Mouse (Mus musculus) limb, embryonic 10.5 days (tissue): ENCODE results near the gene Timd2. TPM values are rescaled to one million over a fixed set of nuclear protein-coding genes. Genes with fewer than 3 reads are reported as not detected.
"Not testable (repeated sequence)": the region's sequence is repeated elsewhere in the genome, so short reads cannot be mapped to it uniquely, and the experiment has no call there.

Experiments
- DNase-seq: peaks from one replicate; pipeline ENCODE4 v3.0.0-alpha.2; 2017; ENCODE audit warnings: low spot score
- H3K27ac ChIP-seq: fragments of 300-500 bp; sonication (generic); 2 replicates; pipeline ENCODE4 v1.5.1; 2016; ENCODE audit warnings: mild to moderate bottlenecking
- H3K27me3 ChIP-seq: fragments of 300-500 bp; sonication (generic); 2 replicates; pipeline ENCODE4 v1.6.1; 2016; ENCODE audit warnings: low read depth, mild to moderate bottlenecking; ENCODE audit not compliant: poor library complexity, severe bottlenecking
- H3K36me3 ChIP-seq: fragments of 300-500 bp; sonication (generic); 2 replicates; pipeline ENCODE4 v1.6.1; 2016; ENCODE audit warnings: mild to moderate bottlenecking, moderate library complexity
- H3K4me1 ChIP-seq: fragments of 300-500 bp; sonication (generic); 2 replicates; pipeline ENCODE4 v1.6.1; 2016
- H3K4me3 ChIP-seq: fragments of 300-500 bp; sonication (generic); 2 replicates; pipeline ENCODE4 v1.5.1; 2016; ENCODE audit warnings: mild to moderate bottlenecking, moderate library complexity
- H3K9me3 ChIP-seq: fragments of 300-500 bp; sonication (generic); replicated peaks from 2 replicates; pipeline ENCODE4 v1.6.1; 2016; ENCODE audit warnings: mild to moderate bottlenecking
- WGBS: fragments of 180-500 bp; shearing (Covaris S2); methylation state at CpG from one replicate; pipeline ENCODE4 v1.1.7; 2016; 5-methylcytosine and 5-hydroxymethylcytosine counted together
- polyA plus RNA-seq: library from polyadenylated mRNA; unstranded; fragments of >200 nt; fragmentation: Nextera tagmentation; extraction: Ambion mirVana; gene quantifications from 2 replicates; pipeline ENCODE4 v1.2.1, GENCODE M21; 2016

The Timd2 gene
- polyA plus RNA-seq: 0.20 TPM in 1 of 2 replicates, not detected in the other

- WGBS: 84% methylated on average over 6 of the region's 6 CpGs
- Histone ChIP-seq H3K27ac (no peak within 1 kb of the TSS), H3K27me3 (no peaks in the 10 kb centered on the region), H3K36me3 (no peaks in the 10 kb centered on the region), H3K4me1 (no peaks in the 10 kb centered on the region), H3K9me3 (no peaks in the 10 kb centered on the region), H3K4me3 (no peak within 1 kb of the TSS)
- DNase-seq: no peak
Observed at GRCm38 (mm10) chr11:46706664-46707356, at the start of gene Timd2. Gene Timd2 (minus strand): TSS chr11:46707061.

- not testable (repeated sequence) for H3K27ac ChIP-seq, DNase-seq, H3K36me3 ChIP-seq, H3K9me3 ChIP-seq, H3K4me3 ChIP-seq, H3K4me1 ChIP-seq, H3K27me3 ChIP-seq
- 95% methylated on average over 6 of the region's 6 CpGs for WGBS
Observed at GRCm38 (mm10) chr11:46755714-46756113, 48.9 kb upstream of the Timd2 start.

DNA sequence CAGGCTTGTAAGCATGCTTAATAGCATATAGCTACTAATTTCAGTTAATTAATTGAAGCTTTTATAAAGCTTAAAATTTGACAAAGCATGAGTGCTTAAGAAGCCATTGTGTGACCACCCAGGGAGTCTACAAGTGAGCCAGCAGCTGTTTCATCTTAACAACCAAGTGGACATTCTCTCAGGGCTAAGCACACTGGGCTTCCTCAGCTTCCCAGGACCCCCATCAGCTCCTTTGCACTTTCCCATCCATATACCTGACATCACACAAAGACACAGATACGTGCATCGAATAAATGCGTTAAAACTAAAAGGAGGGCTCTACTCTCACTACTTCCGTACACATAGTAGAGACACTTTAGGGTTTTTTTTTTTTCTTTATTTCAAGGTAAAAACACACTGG lies 47.8 kb upstream of the Timd2 start:
- Histone ChIP-seq H3K36me3 (no peaks in the 10 kb centered on the region), H3K4me3 (no peak overlapping the region), H3K9me3 (no peaks in the 10 kb centered on the region), H3K27me3 (no peaks in the 10 kb centered on the region), H3K27ac (no peak overlapping the region), H3K4me1 (no peaks in the 10 kb centered on the region)
- 92% methylated on average over 4 of the region's 4 CpGs for WGBS
- DNase-seq: no peak

GRCm38 (mm10) chr11:46753662-46754061 lies 46.8 kb upstream of the Timd2 start:
- H3K27me3 ChIP-seq: no peaks in the 10 kb centered on the region
- WGBS: 42% methylated on average over 2 of the region's 2 CpGs
- no peak for DNase-seq
- no peaks in the 10 kb centered on the region for H3K4me1 ChIP-seq
- H3K36me3 ChIP-seq: no peaks in the 10 kb centered on the region
- no peak overlapping the region for H3K27ac ChIP-seq
- H3K9me3 ChIP-seq: no peaks in the 10 kb centered on the region
- no peak overlapping the region for H3K4me3 ChIP-seq

DNA sequence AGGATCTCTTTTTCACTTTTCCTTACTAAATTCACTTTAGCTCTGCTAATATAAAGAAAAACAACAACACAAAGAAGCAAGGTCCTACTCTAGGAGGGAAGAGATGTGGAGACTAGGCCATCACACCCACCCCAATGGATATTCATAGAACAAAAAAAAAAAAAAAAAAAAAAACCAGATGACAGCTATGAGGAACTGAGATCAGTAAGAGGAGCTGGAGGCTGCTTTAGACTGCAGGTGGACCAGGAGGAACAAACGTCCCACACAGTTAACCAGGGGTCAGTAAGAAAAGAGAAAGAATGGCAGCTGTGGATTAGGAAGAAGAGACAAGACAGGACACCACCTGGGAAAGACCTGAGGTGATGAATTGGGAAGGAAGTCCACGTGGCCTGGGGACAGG lies 41.1 kb upstream of the Timd2 start:
- no peak for DNase-seq
- H3K4me1 ChIP-seq: no peaks in the 10 kb centered on the region

GRCm38 (mm10) chr11:46741716-46742115 lies 34.9 kb upstream of the Timd2 start:
- WGBS: 81% methylated on average over 3 of the region's 3 CpGs
- Histone ChIP-seq H3K36me3 (no peaks in the 10 kb centered on the region), H3K9me3 (no peaks in the 10 kb centered on the region), H3K27ac (no peak overlapping the region), H3K27me3 (no peaks in the 10 kb centered on the region), H3K4me1 (no peaks in the 10 kb centered on the region), H3K4me3 (no peak overlapping the region)
- DNase-seq: no peak

More for the DNA sequence above, 41.1 kb upstream of the Timd2 start:
- 57% methylated on average over 2 of the region's 2 CpGs for WGBS
- Histone ChIP-seq H3K27me3 (no peaks in the 10 kb centered on the region), H3K27ac (no peak overlapping the region), H3K4me3 (no peak overlapping the region), H3K9me3 (no peaks in the 10 kb centered on the region), H3K36me3 (no peaks in the 10 kb centered on the region)

DNA sequence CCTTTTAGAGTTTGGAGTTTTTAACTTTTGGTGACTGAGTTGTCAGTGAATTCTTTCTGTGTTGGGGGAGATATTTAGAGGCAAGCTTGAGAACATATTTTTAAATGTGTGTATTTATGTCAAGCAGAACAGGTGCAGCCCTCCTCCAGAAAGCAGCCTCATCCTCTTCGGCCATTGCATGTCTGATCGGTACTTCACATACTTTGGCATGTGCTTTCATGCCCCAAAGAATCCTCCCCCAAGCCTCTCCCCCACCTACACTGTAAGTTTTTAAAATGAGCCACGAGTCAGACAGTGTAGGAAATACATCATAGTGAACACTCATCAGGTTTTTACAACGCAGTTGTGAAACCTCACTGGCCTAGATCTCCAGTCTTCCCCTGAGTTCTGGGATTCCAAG lies 34.0 kb upstream of the Timd2 start:
- no peak for DNase-seq
- Histone ChIP-seq H3K36me3 (no peaks in the 10 kb centered on the region), H3K4me3 (no peak overlapping the region), H3K4me1 (no peaks in the 10 kb centered on the region), H3K27me3 (no peaks in the 10 kb centered on the region), H3K9me3 (no peaks in the 10 kb centered on the region), H3K27ac (no peak overlapping the region)
- 89% methylated on average over 4 of the region's 4 CpGs for WGBS

DNA sequence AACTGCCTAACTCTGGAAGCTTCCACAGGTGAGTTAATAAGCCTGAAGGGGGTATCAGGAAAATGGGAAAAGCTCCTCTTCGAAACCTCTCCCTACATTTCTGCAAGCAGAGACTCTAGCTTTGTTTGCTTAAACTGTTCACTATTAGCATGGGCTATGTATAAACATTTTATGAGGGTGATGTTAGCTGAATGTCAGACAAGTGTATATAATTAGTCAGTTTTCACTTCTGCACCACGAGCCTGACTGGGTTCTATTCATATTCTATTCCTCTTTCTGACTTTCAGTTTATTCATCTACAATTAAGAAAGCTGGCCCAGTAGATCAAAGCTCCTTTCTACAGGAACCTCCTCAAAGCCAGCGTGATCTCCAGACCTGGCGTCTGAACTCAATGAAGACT lies 32.6 kb upstream of the Timd2 start:
- 88% methylated on average over 4 of the region's 4 CpGs for WGBS
- DNase-seq: no peak
- no peak overlapping the region for H3K27ac ChIP-seq

GRCm38 (mm10) chr11:46735076-46735475 lies 28.2 kb upstream of the Timd2 start, which contains the start of gene Havcr1:
Gene Havcr1 (plus strand): TSS chr11:46735080.
- not testable (repeated sequence) for H3K4me3 ChIP-seq, H3K27me3 ChIP-seq, DNase-seq, H3K27ac ChIP-seq, H3K36me3 ChIP-seq, H3K9me3 ChIP-seq, H3K4me1 ChIP-seq
- 94% methylated on average over 1 of the region's 1 CpGs for WGBS

More for the DNA sequence above, 32.6 kb upstream of the Timd2 start:
- Histone ChIP-seq H3K27me3 (no peaks in the 10 kb centered on the region), H3K4me3 (no peak overlapping the region), H3K9me3 (no peaks in the 10 kb centered on the region), H3K36me3 (no peaks in the 10 kb centered on the region), H3K4me1 (no peaks in the 10 kb centered on the region)

GRCm38 (mm10) chr11:46734617-46735016 lies 27.8 kb upstream of the Timd2 start:
- Histone ChIP-seq H3K4me3 (no peak overlapping the region), H3K4me1 (no peaks in the 10 kb centered on the region), H3K27me3 (no peaks in the 10 kb centered on the region), H3K9me3 (no peaks in the 10 kb centered on the region), H3K27ac (no peak overlapping the region), H3K36me3 (no peaks in the 10 kb centered on the region)
- 64% methylated on average over 1 of the region's 1 CpGs for WGBS
- no peak for DNase-seq

DNA sequence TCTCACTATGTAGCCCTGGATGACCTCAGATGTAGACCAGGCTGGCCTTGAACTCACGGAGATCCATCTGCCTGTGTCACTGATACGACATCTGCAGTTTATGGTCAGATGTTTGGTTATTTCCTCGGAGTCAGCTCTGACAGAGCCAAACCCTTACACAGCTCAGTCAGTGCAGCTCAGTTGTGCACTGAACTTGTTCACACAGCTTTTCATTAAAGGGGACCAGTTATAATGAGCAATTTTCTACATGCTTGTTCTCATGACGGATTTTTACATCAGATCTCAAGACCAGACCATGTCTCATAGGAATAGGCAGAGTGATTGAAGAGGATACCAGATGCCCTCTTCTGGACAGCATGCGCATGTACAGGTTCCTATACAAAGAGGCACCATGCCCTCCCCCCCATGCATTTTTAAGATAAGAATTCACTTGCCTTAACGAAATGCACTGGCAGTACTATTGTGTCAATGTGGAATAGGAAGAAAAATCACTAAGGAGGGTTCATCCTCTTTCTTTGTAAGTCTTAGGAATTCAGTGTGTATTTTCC lies 26.5 kb upstream of the Timd2 start:
- Histone ChIP-seq H3K4me1 (no peaks in the 10 kb centered on the region), H3K4me3 (no peak overlapping the region), H3K27me3 (no peaks in the 10 kb centered on the region), H3K9me3 (no peaks in the 10 kb centered on the region), H3K36me3 (no peaks in the 10 kb centered on the region), H3K27ac (no peak overlapping the region)
- WGBS: 71% methylated on average over 6 of the region's 6 CpGs
- no peak for DNase-seq

- H3K4me3 ChIP-seq: no peak overlapping the region
- H3K9me3 ChIP-seq: no peaks in the 10 kb centered on the region
- WGBS: 88% methylated on average over 11 of the region's 11 CpGs
- H3K27ac ChIP-seq: no peak overlapping the region
- H3K4me1 ChIP-seq: no peaks in the 10 kb centered on the region
- H3K27me3 ChIP-seq: no peaks in the 10 kb centered on the region
- DNase-seq: no peak
- no peaks in the 10 kb centered on the region for H3K36me3 ChIP-seq
Observed at GRCm38 (mm10) chr11:46731541-46732070, 24.7 kb upstream of the Timd2 start.

DNA sequence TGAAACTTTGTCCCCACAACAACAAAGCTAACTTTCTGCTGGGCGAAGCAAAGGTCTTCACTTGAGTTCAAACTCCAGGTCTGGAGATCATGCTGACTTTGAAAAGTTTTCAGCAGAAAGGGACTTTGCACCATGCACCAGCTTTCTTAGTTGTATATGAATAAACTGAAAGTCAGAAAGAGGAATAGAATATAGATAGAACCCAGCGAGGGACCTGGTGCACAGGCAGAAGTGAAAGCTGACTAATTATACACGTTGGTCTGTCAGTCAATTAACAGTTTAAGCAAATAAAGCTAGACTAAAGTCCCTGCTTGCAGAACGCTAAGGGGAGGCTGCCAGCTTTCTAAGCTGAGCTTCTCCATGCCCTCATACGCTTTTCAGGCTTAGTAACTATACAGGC lies 8.0 kb downstream of the Timd2 start:
- Histone ChIP-seq H3K27ac (no peak overlapping the region), H3K27me3 (no peaks in the 10 kb centered on the region), H3K4me1 (no peaks in the 10 kb centered on the region), H3K9me3 (no peaks in the 10 kb centered on the region), H3K36me3 (no peaks in the 10 kb centered on the region), H3K4me3 (no peak overlapping the region)
- WGBS: 90% methylated on average over 5 of the region's 5 CpGs
- no peak for DNase-seq
